Mouse (Mus musculus) cortical plate, adult 2 months (tissue): ENCODE results near the gene Gfy.

Experiments used
- CTCF ChIP-seq: fragments of 200-500 bp; IDR thresholded peaks from 2 replicates; pipeline ENCODE4 v1.5.1; 2011; ENCODE audit warnings: mild to moderate bottlenecking, control low read depth, low read length; ENCODE audit not compliant: insufficient read depth; ENCODE audit errors: extremely low read depth
- POLR2A ChIP-seq: fragments of 200-500 bp; IDR thresholded peaks from 2 replicates; pipeline ENCODE4 v1.6.1; 2011; ENCODE audit warnings: mild to moderate bottlenecking, low read length, control low read depth; ENCODE audit not compliant: insufficient read depth; ENCODE audit errors: extremely low read depth

DNA sequence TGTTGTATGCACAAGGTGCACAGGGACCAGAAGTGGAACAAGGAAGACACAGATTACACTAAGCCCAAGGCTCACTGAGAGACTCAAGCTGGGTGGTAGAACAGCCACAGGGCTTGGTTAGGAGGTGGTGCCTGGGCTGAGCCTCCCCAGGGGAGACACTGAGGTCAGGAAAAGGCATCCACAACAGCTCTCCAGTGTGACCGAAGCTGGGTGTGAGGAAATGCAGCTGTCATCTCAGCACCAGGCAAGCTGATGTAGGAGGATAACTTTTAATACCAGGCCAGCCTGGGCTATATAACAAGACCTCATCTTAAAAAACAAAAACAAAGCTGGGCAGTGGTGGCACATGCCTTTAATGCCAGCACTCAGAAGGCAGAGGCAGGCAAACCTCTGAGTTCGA, 11.8 kb upstream of the Gfy start:
- TF ChIP-seq CTCF (no peak), POLR2A (no peak)
